Mouse (Mus musculus) embryonic fibroblast, embryonic 13.5 days (primary cell): Measurements from ENCODE around the gene Gtpbp6.

Source experiments
- CTCF ChIP-seq: IDR thresholded peaks from 2 replicates; pipeline ENCODE4 v1.5.1; 2011; ENCODE audit warnings: mild to moderate bottlenecking, control low read depth, low read length, moderate library complexity, borderline replicate concordance; ENCODE audit not compliant: insufficient read depth
- POLR2A ChIP-seq: IDR thresholded peaks from 2 replicates; pipeline ENCODE4 v1.6.1; 2011; ENCODE audit warnings: low read depth, mild to moderate bottlenecking, control low read depth, low read length, moderate library complexity

GRCm38 (mm10) chr5:110102429-110102828 is 5.6 kb downstream of the Gtpbp6 start:
- TF ChIP-seq POLR2A (0 out of 2 replicates have a peak, but pooled peaks have one; percentile 14), CTCF (no peak)
